Mouse (Mus musculus): ENCODE measurements at regions not wholly inside any gene's neighbourhood (a gene's known extent, or its start where the extent isn't known, plus 50 kb on each side); places are given as distances from the start of the nearest gene placed in this dataset.

- H3K27ac ChIP-seq (ENCODE audit: insufficient read depth, low read length) = no peak overlapping the region
- no peaks in the 10 kb centered on the region for H3K27me3 ChIP-seq (ENCODE audit: control insufficient read depth, insufficient read depth, low read length, poor library complexity, severe bottlenecking)
- no peak overlapping the region for H3K4me3 ChIP-seq (ENCODE audit: low read depth, low read length)
- H3K9me3 ChIP-seq (replicated peaks; ENCODE audit: control insufficient read depth, insufficient read depth, low read length, poor library complexity, severe bottlenecking) = no peaks in the 10 kb centered on the region
- H3K4me1 ChIP-seq (ENCODE audit: control insufficient read depth, insufficient read depth, low read length) = no peaks in the 10 kb centered on the region
- no peak overlapping the region for H3K9ac ChIP-seq (ENCODE audit: low read depth, poor library complexity, severe bottlenecking)
- H3K36me3 ChIP-seq (ENCODE audit: control insufficient read depth, insufficient read depth, low read length, poor library complexity, severe bottlenecking) = no peaks in the 10 kb centered on the region
- TF ChIP-seq CTCF (IDR thresholded peaks at IDR 0.05; ENCODE audit: low read depth, low read length) (no peak), POLR2A (IDR thresholded peaks at IDR 0.05; ENCODE audit: insufficient read depth, low read length) (no peak), EP300 (IDR thresholded peaks at IDR 0.05; ENCODE audit: insufficient read depth, low read depth, low read length) (no peak)
Observed at GRCm38 (mm10) chr15:25485372-25485771, 71.8 kb upstream of the Basp1 start.

GRCm38 (mm10) chr15:25486158-25486557, 72.6 kb upstream of the Basp1 start:
- H3K4me3 ChIP-seq (ENCODE audit: low read depth, low read length) = no peak overlapping the region
- no peak for TF ChIP-seq POLR2A (IDR thresholded peaks at IDR 0.05; ENCODE audit: insufficient read depth, low read length)
- TF ChIP-seq CTCF (IDR thresholded peaks at IDR 0.05; ENCODE audit: low read depth, low read length) = no peak
- TF ChIP-seq EP300 (IDR thresholded peaks at IDR 0.05; ENCODE audit: insufficient read depth, low read depth, low read length) = no peak
- H3K9me3 ChIP-seq (replicated peaks; ENCODE audit: control insufficient read depth, insufficient read depth, low read length, poor library complexity, severe bottlenecking) = no peaks in the 10 kb centered on the region
- H3K27me3 ChIP-seq (ENCODE audit: control insufficient read depth, insufficient read depth, low read length, poor library complexity, severe bottlenecking) = no peaks in the 10 kb centered on the region
- no peaks in the 10 kb centered on the region for H3K36me3 ChIP-seq (ENCODE audit: control insufficient read depth, insufficient read depth, low read length, poor library complexity, severe bottlenecking)
- H3K27ac ChIP-seq (ENCODE audit: insufficient read depth, low read length) = no peak overlapping the region
- no peak overlapping the region for H3K9ac ChIP-seq (ENCODE audit: low read depth, poor library complexity, severe bottlenecking)
- no peaks in the 10 kb centered on the region for H3K4me1 ChIP-seq (ENCODE audit: control insufficient read depth, insufficient read depth, low read length)

- H3K27me3 ChIP-seq (ENCODE audit: control insufficient read depth, insufficient read depth, low read length, poor library complexity, severe bottlenecking) = no peaks in the 10 kb centered on the region
- no peaks in the 10 kb centered on the region for H3K4me1 ChIP-seq (ENCODE audit: control insufficient read depth, insufficient read depth, low read length)
- H3K9me3 ChIP-seq (replicated peaks; ENCODE audit: control insufficient read depth, insufficient read depth, low read length, poor library complexity, severe bottlenecking) = no peaks in the 10 kb centered on the region
- H3K9ac ChIP-seq (ENCODE audit: low read depth, poor library complexity, severe bottlenecking) = no peak overlapping the region
- no peaks in the 10 kb centered on the region for H3K36me3 ChIP-seq (ENCODE audit: control insufficient read depth, insufficient read depth, low read length, poor library complexity, severe bottlenecking)
- no peak overlapping the region for H3K4me3 ChIP-seq (ENCODE audit: low read depth, low read length)
- no peak overlapping the region for H3K27ac ChIP-seq (ENCODE audit: insufficient read depth, low read length)
- no peak for TF ChIP-seq POLR2A (IDR thresholded peaks at IDR 0.05; ENCODE audit: insufficient read depth, low read length)
- no peak for TF ChIP-seq CTCF (IDR thresholded peaks at IDR 0.05; ENCODE audit: low read depth, low read length)
- TF ChIP-seq EP300 (IDR thresholded peaks at IDR 0.05; ENCODE audit: insufficient read depth, low read depth, low read length) = no peak
Observed at GRCm38 (mm10) chr15:25489804-25490203, 76.2 kb upstream of the Basp1 start.

- H3K4me3 ChIP-seq (ENCODE audit: low read depth, low read length) = no peak overlapping the region
- H3K9me3 ChIP-seq (replicated peaks; ENCODE audit: control insufficient read depth, insufficient read depth, low read length, poor library complexity, severe bottlenecking) = no peaks in the 10 kb centered on the region
- TF ChIP-seq POLR2A (IDR thresholded peaks at IDR 0.05; ENCODE audit: insufficient read depth, low read length) (no peak), CTCF (IDR thresholded peaks at IDR 0.05; ENCODE audit: low read depth, low read length) (no peak), EP300 (IDR thresholded peaks at IDR 0.05; ENCODE audit: insufficient read depth, low read depth, low read length) (no peak)
- H3K27me3 ChIP-seq (ENCODE audit: control insufficient read depth, insufficient read depth, low read length, poor library complexity, severe bottlenecking) = no peaks in the 10 kb centered on the region
- H3K4me1 ChIP-seq (ENCODE audit: control insufficient read depth, insufficient read depth, low read length) = no peaks in the 10 kb centered on the region
- no peak overlapping the region for H3K9ac ChIP-seq (ENCODE audit: low read depth, poor library complexity, severe bottlenecking)
- no peaks in the 10 kb centered on the region for H3K36me3 ChIP-seq (ENCODE audit: control insufficient read depth, insufficient read depth, low read length, poor library complexity, severe bottlenecking)
- H3K27ac ChIP-seq (ENCODE audit: insufficient read depth, low read length) = no peak overlapping the region
Observed at GRCm38 (mm10) chr15:25492161-25492746, 78.7 kb upstream of the Basp1 start.

- no peak overlapping the region for H3K4me3 ChIP-seq (ENCODE audit: low read depth, low read length)
- no peak overlapping the region for H3K27ac ChIP-seq (ENCODE audit: insufficient read depth, low read length)
- H3K36me3 ChIP-seq (ENCODE audit: control insufficient read depth, insufficient read depth, low read length, poor library complexity, severe bottlenecking) = no peaks in the 10 kb centered on the region
- TF ChIP-seq POLR2A (IDR thresholded peaks at IDR 0.05; ENCODE audit: insufficient read depth, low read length) (no peak), CTCF (IDR thresholded peaks at IDR 0.05; ENCODE audit: low read depth, low read length) (no peak), EP300 (IDR thresholded peaks at IDR 0.05; ENCODE audit: insufficient read depth, low read depth, low read length) (no peak)
- H3K9ac ChIP-seq (ENCODE audit: low read depth, poor library complexity, severe bottlenecking) = no peak overlapping the region
- no peaks in the 10 kb centered on the region for H3K4me1 ChIP-seq (ENCODE audit: control insufficient read depth, insufficient read depth, low read length)
- H3K27me3 ChIP-seq (ENCODE audit: control insufficient read depth, insufficient read depth, low read length, poor library complexity, severe bottlenecking) = no peaks in the 10 kb centered on the region
- H3K9me3 ChIP-seq (replicated peaks; ENCODE audit: control insufficient read depth, insufficient read depth, low read length, poor library complexity, severe bottlenecking) = no peaks in the 10 kb centered on the region
Observed at GRCm38 (mm10) chr15:25494687-25495299, 81.2 kb upstream of the Basp1 start.

- Histone ChIP-seq H3K27me3 (ENCODE audit: control insufficient read depth, insufficient read depth, low read length, poor library complexity, severe bottlenecking) (no peaks in the 10 kb centered on the region), H3K4me1 (ENCODE audit: control insufficient read depth, insufficient read depth, low read length) (no peaks in the 10 kb centered on the region)
Observed at GRCm38 (mm10) chr15:25495926-25496644, 82.5 kb upstream of the Basp1 start.

More at GRCm38 (mm10) chr15:25495926-25496644, 82.5 kb upstream of the Basp1 start:
- H3K36me3 ChIP-seq (ENCODE audit: control insufficient read depth, insufficient read depth, low read length, poor library complexity, severe bottlenecking) = no peaks in the 10 kb centered on the region
- no peak overlapping the region for H3K9ac ChIP-seq (ENCODE audit: low read depth, poor library complexity, severe bottlenecking)
- H3K4me3 ChIP-seq (ENCODE audit: low read depth, low read length) = no peak overlapping the region
- TF ChIP-seq EP300 (IDR thresholded peaks at IDR 0.05; ENCODE audit: insufficient read depth, low read depth, low read length) (no peak), CTCF (IDR thresholded peaks at IDR 0.05; ENCODE audit: low read depth, low read length) (no peak), POLR2A (IDR thresholded peaks at IDR 0.05; ENCODE audit: insufficient read depth, low read length) (no peak)
- no peaks in the 10 kb centered on the region for H3K9me3 ChIP-seq (replicated peaks; ENCODE audit: control insufficient read depth, insufficient read depth, low read length, poor library complexity, severe bottlenecking)
- H3K27ac ChIP-seq (ENCODE audit: insufficient read depth, low read length) = no peak overlapping the region

Measured in ES-Bruce4 (cell line).